Mouse (Mus musculus) megakaryocyte, embryonic 14.5 days (primary cell): ENCODE measurements at regions not wholly inside any gene's neighbourhood (a gene's known extent, or its start where the extent isn't known, plus 50 kb on each side); places are given as distances from the start of the nearest gene placed in this dataset.

ENCODE experiments used
- H3K27me3 ChIP-seq: replicated peaks from 2 replicates; pipeline ENCODE3; 2012; ENCODE audit warnings: inconsistent platforms
- H3K36me3 ChIP-seq: replicated peaks from 2 replicates; pipeline ENCODE3; 2012; ENCODE audit warnings: low read length, inconsistent platforms, mixed read lengths
- H3K4me1 ChIP-seq: 2 replicates; pipeline ENCODE4 v1.6.1; 2012; ENCODE audit warnings: inconsistent platforms
- H3K4me3 ChIP-seq: replicated peaks from 2 replicates; pipeline ENCODE3; 2012; ENCODE audit warnings: moderate library complexity, mild to moderate bottlenecking, inconsistent platforms
- H3K9me3 ChIP-seq: 2 replicates; pipeline ENCODE4 v1.6.1; 2012; ENCODE audit warnings: inconsistent platforms
- FLI1 ChIP-seq: IDR thresholded peaks from 2 replicates; pipeline ENCODE4 v1.6.1; 2012; ENCODE audit warnings: low read length, inconsistent platforms, mixed read lengths
- GATA1 ChIP-seq: IDR thresholded peaks from 3 replicates; pipeline ENCODE4 v1.6.1; 2012; ENCODE audit warnings: mixed read lengths, low read length, inconsistent platforms, borderline replicate concordance

GRCm38 (mm10) chr15:17204739-17205138 lies 476.2 kb downstream of the Cdh9 start:
- Histone ChIP-seq H3K36me3 (no peaks in the 10 kb centered on the region), H3K27me3 (no peaks in the 10 kb centered on the region), H3K4me1 (no peaks in the 10 kb centered on the region), H3K9me3 (no peaks in the 10 kb centered on the region), H3K4me3 (no peak overlapping the region)
- TF ChIP-seq FLI1 = no peak
- TF ChIP-seq GATA1 = no peak

GRCm38 (mm10) chr15:17245096-17245495 lies 516.5 kb downstream of the Cdh9 start:
- no peaks in the 10 kb centered on the region for H3K4me1 ChIP-seq
- H3K9me3 ChIP-seq = no peaks in the 10 kb centered on the region
- no peaks in the 10 kb centered on the region for H3K27me3 ChIP-seq
- no peaks in the 10 kb centered on the region for H3K36me3 ChIP-seq
- no peak overlapping the region for H3K4me3 ChIP-seq
- no peak for TF ChIP-seq FLI1
- TF ChIP-seq GATA1 = no peak

- Histone ChIP-seq H3K36me3 (no peaks in the 10 kb centered on the region), H3K4me3 (no peak overlapping the region), H3K4me1 (no peaks in the 10 kb centered on the region), H3K9me3 (0 out of 2 replicates have a peak, but pooled peaks cover 4% of the 10 kb centered on the region), H3K27me3 (no peaks in the 10 kb centered on the region)
- TF ChIP-seq FLI1 (no peak), GATA1 (no peak)
Measured at GRCm38 (mm10) chr15:17289221-17289620, 560.7 kb downstream of the Cdh9 start.
